Mouse (Mus musculus): ENCODE data around the gene Ccl3. TPM values are rescaled to one million over a fixed set of nuclear protein-coding genes. Genes with fewer than 3 reads are reported as not detected.

Gene Ccl3
- polyA plus RNA-seq (2012; rRNA removed; ENCODE audit: low replicate concordance) = 1.0 and 2.2 TPM in 2 replicates

DNA sequence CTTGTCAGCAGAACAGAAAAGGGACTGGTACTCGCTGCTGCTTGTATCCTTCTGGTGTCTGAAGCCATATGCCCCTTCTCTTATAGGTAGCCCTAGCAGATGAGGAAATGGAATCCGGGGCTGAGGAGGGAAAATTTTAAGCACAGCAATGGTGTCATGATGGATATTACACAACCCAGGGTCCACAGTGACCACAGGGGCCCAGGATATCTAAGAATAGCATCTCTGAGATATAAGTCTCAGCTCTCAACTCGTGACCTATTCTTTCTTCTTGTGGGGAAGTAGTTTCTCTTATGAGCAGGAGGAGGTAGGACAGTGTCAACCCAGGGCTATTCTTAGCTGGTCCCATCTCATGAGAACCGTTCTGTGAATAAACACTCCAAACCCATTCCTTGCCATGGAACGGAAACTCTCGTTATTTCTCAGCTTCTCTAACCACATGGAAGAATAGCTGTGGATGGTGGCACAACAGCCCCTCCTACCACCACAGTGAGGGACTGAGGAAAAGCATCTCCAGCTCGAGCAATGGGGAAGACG is at the start of gene Ccl3:
Ccl3 (minus strand) TSS at position 51 of the 537 bp plus-strand sequence.

DNA sequence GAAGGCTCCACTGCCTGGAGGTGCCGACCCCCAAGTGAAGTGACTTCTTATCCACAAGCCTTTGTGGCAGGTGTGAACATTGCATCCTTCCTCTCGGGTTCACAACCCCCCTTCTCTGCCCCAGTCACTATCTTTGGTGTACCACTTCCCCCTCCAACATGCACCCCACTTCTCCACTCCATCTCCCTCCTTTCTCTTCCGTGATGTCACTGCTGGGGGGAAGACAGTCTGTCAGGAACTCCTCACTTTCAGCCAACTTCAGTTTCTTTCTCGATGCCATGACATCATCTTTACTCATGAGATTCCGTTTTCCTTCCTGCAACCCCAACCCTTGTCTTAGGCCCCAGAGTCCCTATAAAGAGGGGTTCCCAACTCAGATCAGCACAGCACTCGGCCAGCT is 13.0 kb upstream of the Ccl3 start, which contains the start of gene Ccl4:
Ccl4 (plus strand) TSS at position 381 of the 400 bp plus-strand sequence.

DNA sequence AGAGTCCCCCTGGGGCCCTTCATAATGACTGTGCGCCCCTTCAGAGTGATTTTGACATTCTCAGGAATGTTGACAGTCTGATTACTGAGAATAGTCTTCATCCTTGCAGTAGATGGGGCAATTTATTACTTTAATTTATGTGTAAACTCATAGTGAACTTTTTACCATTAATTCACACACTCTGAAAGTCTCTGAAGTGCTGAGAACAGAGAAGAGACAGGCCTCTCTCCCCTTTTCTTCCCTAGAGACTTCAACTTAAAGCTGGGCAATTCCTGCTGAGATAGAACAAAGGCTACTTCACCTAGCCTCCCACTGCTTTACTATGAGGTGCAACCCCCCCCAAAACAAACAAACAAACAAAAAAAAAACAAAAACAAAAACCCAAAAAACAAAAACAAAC is 3.6 kb downstream of the Ccl3 start, which contains the start of gene Rpl9-ps1:
Rpl9-ps1 (minus strand) TSS at position 101 of the 400 bp plus-strand sequence.

Other genes with a start within 250 kb of the Ccl3 start
- gene Rasl10b, start 240.2 kb downstream of the Ccl3 start, polyA plus RNA-seq (2012; rRNA removed; ENCODE audit: low replicate concordance) = 0.67 and 0.92 TPM in 2 replicates
- gene Gas2l2, start 219.9 kb downstream of the Ccl3 start, polyA plus RNA-seq (2012; rRNA removed; ENCODE audit: low replicate concordance) = 0.19 TPM in 1 of 2 replicates, not detected in the other
- gene 1700020L24Rik, start 211.7 kb downstream of the Ccl3 start, polyA plus RNA-seq (2012; rRNA removed; ENCODE audit: low replicate concordance) = 0.43 and 3.5 TPM in 2 replicates
- gene Mmp28, start 186.3 kb downstream of the Ccl3 start, polyA plus RNA-seq (2012; rRNA removed; ENCODE audit: low replicate concordance) = 4.0 and 24.0 TPM in 2 replicates
- 1.5 and 3.1 TPM in 2 replicates for gene Taf15, start 176.3 kb downstream of the Ccl3 start, polyA plus RNA-seq (2012; rRNA removed; ENCODE audit: low replicate concordance)
- not detected in 2 replicates for gene Heatr9, start 127.2 kb downstream of the Ccl3 start, polyA plus RNA-seq (2012; rRNA removed; ENCODE audit: low replicate concordance)
- 253 and 747 TPM in 2 replicates for gene Ccl5, start 118.8 kb downstream of the Ccl3 start, polyA plus RNA-seq (2012; rRNA removed; ENCODE audit: low replicate concordance)
- gene Ccl9, start 70.7 kb downstream of the Ccl3 start, polyA plus RNA-seq (2012; rRNA removed; ENCODE audit: low replicate concordance) = 0.71 and 1.2 TPM in 2 replicates
- 25.6 and 33.1 TPM in 2 replicates for gene Ccl6, start 56.3 kb downstream of the Ccl3 start, polyA plus RNA-seq (2012; rRNA removed; ENCODE audit: low replicate concordance)
- not detected in 2 replicates for gene Rpl9-ps1, start 3.7 kb downstream of the Ccl3 start, polyA plus RNA-seq (2012; rRNA removed; ENCODE audit: low replicate concordance)
- gene Ccl4, start 13.2 kb upstream of the Ccl3 start, polyA plus RNA-seq (2012; rRNA removed; ENCODE audit: low replicate concordance) = 1.2 and 4.3 TPM in 2 replicates
- gene Wfdc17, start 54.6 kb upstream of the Ccl3 start, polyA plus RNA-seq (2012; rRNA removed; ENCODE audit: low replicate concordance) = 0.29 and 0.70 TPM in 2 replicates
- 10.1 TPM in 1 of 2 replicates, not detected in the other for gene Wfdc18, start 59.7 kb upstream of the Ccl3 start, polyA plus RNA-seq (2012; rRNA removed; ENCODE audit: low replicate concordance)
- gene Wfdc21, start 97.6 kb upstream of the Ccl3 start, polyA plus RNA-seq (2012; rRNA removed; ENCODE audit: low replicate concordance) = 2.8 TPM in 1 of 2 replicates, not detected in the other
- gene Heatr6, start 104.3 kb upstream of the Ccl3 start, polyA plus RNA-seq (2012; rRNA removed; ENCODE audit: low replicate concordance) = 14.0 and 15.5 TPM in 2 replicates
- 16.3 and 21.8 TPM in 2 replicates for gene Hnf1b, start 200.7 kb upstream of the Ccl3 start, polyA plus RNA-seq (2012; rRNA removed; ENCODE audit: low replicate concordance)

All from duodenum, adult 2 months (tissue).